Mouse (Mus musculus) G1E (cell line): ENCODE measurements around the gene Atf7ip. TPM values are rescaled to one million over a fixed set of nuclear protein-coding genes. Genes with fewer than 3 reads are reported as not detected.

Source experiments
- ATAC-seq: 2 replicates; pipeline ENCODE4 v1.8.0; 2016; ENCODE audit warnings: mild to moderate bottlenecking; ENCODE audit not compliant: insufficient number of reproducible peaks, poor library complexity, low FRiP score, severe bottlenecking; ENCODE audit errors: extremely low read depth
- DNase-seq: peaks from one replicate; pipeline ENCODE4 v3.0.0; 2012; ENCODE audit warnings: low spot score
- H3K27me3 ChIP-seq: 2 replicates; pipeline ENCODE4 v1.6.1; 2012; ENCODE audit warnings: mild to moderate bottlenecking, low read length, inconsistent platforms; ENCODE audit not compliant: insufficient read depth
- H3K36me3 ChIP-seq: replicated peaks from 2 replicates; pipeline ENCODE3; 2012; ENCODE audit warnings: mild to moderate bottlenecking, inconsistent platforms
- H3K4me1 ChIP-seq: 2 replicates; pipeline ENCODE4 v1.6.1; 2012; ENCODE audit warnings: low read depth, low read length, inconsistent platforms, mixed read lengths; ENCODE audit not compliant: insufficient read depth
- H3K4me3 ChIP-seq: 2 replicates; pipeline ENCODE4 v1.5.1; 2012; ENCODE audit warnings: low read depth, mild to moderate bottlenecking, inconsistent platforms, low read length, moderate library complexity, mixed read lengths
- H3K9me3 ChIP-seq: replicated peaks from 2 replicates; pipeline ENCODE4 v1.6.1; 2012; ENCODE audit warnings: inconsistent platforms
- CTCF ChIP-seq: IDR thresholded peaks from 2 replicates; pipeline ENCODE4 v1.5.1; 2012; ENCODE audit warnings: low read depth, low read length, inconsistent platforms, mixed read lengths
- GATA1 ChIP-seq: IDR thresholded peaks from 2 replicates; pipeline ENCODE4 v1.6.1; 2012; ENCODE audit warnings: borderline replicate concordance, low read length, inconsistent platforms, mixed read lengths
- GATA2 ChIP-seq: IDR thresholded peaks from 2 replicates; pipeline ENCODE4 v1.6.1; 2012; ENCODE audit warnings: low read depth, low read length, inconsistent platforms, borderline replicate concordance
- POLR2AphosphoS5 ChIP-seq: IDR thresholded peaks from 2 replicates; pipeline ENCODE4 v1.6.1; 2012; ENCODE audit warnings: low read depth, low read length, inconsistent platforms; ENCODE audit not compliant: insufficient replicate concordance
- TAL1 ChIP-seq: conservative IDR thresholded peaks from 2 replicates; pipeline ENCODE4 v1.6.1; 2012; ENCODE audit warnings: low read depth, low read length, inconsistent platforms, mixed read lengths
- polyA plus RNA-seq: library from polyadenylated mRNA; stranded (reverse); fragments of >175 nt; gene quantifications from 2 replicates; pipeline ENCODE4 v1.2.3, GENCODE M21; 2012
- total RNA-seq, 2 experiments: library from RNA; stranded (forward) in 1 of 2; stranded (reverse) in 1 of 2; fragments of 200-1000 nt in 1 of 2; fragments of >200 nt in 1 of 2; fragmentation: Nextera tagmentation in 1 of 2; gene quantifications; 2 replicates each; pipeline ENCODE4 v1.2.3; 2014 to 2017

The Atf7ip gene
- total and polyA plus RNA-seq, 3 experiments: 24.2 to 192 (median 34.6) TPM

- Histone ChIP-seq H3K36me3 (no peaks in the 10 kb centered on the region), H3K4me3 (no peak overlapping the region), H3K4me1 (peaks cover 16% of the 10 kb centered on the region), H3K9me3 (peaks cover 14% of the 10 kb centered on the region), H3K27me3 (no peaks in the 10 kb centered on the region)
- ATAC-seq: no peak
- DNase-seq: no peak
- TF ChIP-seq GATA2 (no peak), POLR2AphosphoS5 (no peak), TAL1 (no peak), GATA1 (no peak), CTCF (no peak)
Measured at GRCm38 (mm10) chr6:136517221-136517620, 11.3 kb downstream of the Atf7ip start.

- peak; percentile 77 for ATAC-seq
- TF ChIP-seq GATA1 (no peak), TAL1 (no peak), CTCF (no peak), POLR2AphosphoS5 (no peak), GATA2 (no peak)
- H3K4me3 ChIP-seq: peak overlapping the region; percentile 72
Measured at GRCm38 (mm10) chr6:136518537-136519246, 12.7 kb downstream of the Atf7ip start.

GRCm38 (mm10) chr6:136519254-136519653 lies 13.3 kb downstream of the Atf7ip start:
- TF ChIP-seq POLR2AphosphoS5: no peak
- no peak for TF ChIP-seq TAL1
- no peak for TF ChIP-seq GATA2
- no peak for TF ChIP-seq CTCF
- TF ChIP-seq GATA1: no peak
- no peak for ATAC-seq
- Histone ChIP-seq H3K27me3 (no peaks in the 10 kb centered on the region), H3K4me3 (peak overlapping the region; percentile 72), H3K36me3 (peaks cover 4% of the 10 kb centered on the region), H3K4me1 (peaks cover 22% of the 10 kb centered on the region), H3K9me3 (peaks cover 9% of the 10 kb centered on the region)
- no peak for DNase-seq

More at GRCm38 (mm10) chr6:136518537-136519246, 12.7 kb downstream of the Atf7ip start:
- H3K36me3 ChIP-seq: peaks cover 4% of the 10 kb centered on the region
- peaks cover 14% of the 10 kb centered on the region for H3K9me3 ChIP-seq
- peak; percentile 57 for DNase-seq
- peaks cover 22% of the 10 kb centered on the region for H3K4me1 ChIP-seq
- H3K27me3 ChIP-seq: no peaks in the 10 kb centered on the region

GRCm38 (mm10) chr6:136520361-136520760 lies 14.4 kb downstream of the Atf7ip start:
- Histone ChIP-seq H3K27me3 (no peaks in the 10 kb centered on the region), H3K4me3 (peak overlapping the region; percentile 13; the same call in 1 of the 2 replicates), H3K36me3 (peaks cover 8% of the 10 kb centered on the region), H3K4me1 (peaks cover 32% of the 10 kb centered on the region), H3K9me3 (peaks cover 6% of the 10 kb centered on the region)
- no peak for TF ChIP-seq CTCF
- no peak for TF ChIP-seq GATA2
- DNase-seq (no peak), ATAC-seq (no peak)

GRCm38 (mm10) chr6:136521681-136522080 lies 15.7 kb downstream of the Atf7ip start:
- no peak for ATAC-seq
- H3K4me1 ChIP-seq: peaks cover 32% of the 10 kb centered on the region

GRCm38 (mm10) chr6:136522658-136523057 lies 16.7 kb downstream of the Atf7ip start:
- TF ChIP-seq CTCF: no peak
- no peak for TF ChIP-seq GATA1
- TF ChIP-seq POLR2AphosphoS5: no peak
- TF ChIP-seq GATA2: no peak
- TF ChIP-seq TAL1: no peak
- Histone ChIP-seq H3K27me3 (no peaks in the 10 kb centered on the region), H3K4me3 (no peak overlapping the region), H3K36me3 (peaks cover 11% of the 10 kb centered on the region), H3K9me3 (peaks cover 9% of the 10 kb centered on the region), H3K4me1 (peaks cover 29% of the 10 kb centered on the region)
- no peak for ATAC-seq
- no peak for DNase-seq

More at GRCm38 (mm10) chr6:136521681-136522080, 15.7 kb downstream of the Atf7ip start:
- DNase-seq: no peak
- no peak overlapping the region for H3K4me3 ChIP-seq
- TF ChIP-seq CTCF (no peak), GATA2 (no peak), TAL1 (no peak), GATA1 (no peak), POLR2AphosphoS5 (no peak)
- no peaks in the 10 kb centered on the region for H3K27me3 ChIP-seq
- peaks cover 11% of the 10 kb centered on the region for H3K36me3 ChIP-seq
- peaks cover 8% of the 10 kb centered on the region for H3K9me3 ChIP-seq
